Mouse (Mus musculus) liver, embryonic 16.5 days (tissue): ENCODE results near the gene Nhej1. TPM values are rescaled to one million over a fixed set of nuclear protein-coding genes. Genes with fewer than 3 reads are reported as not detected.

ENCODE experiments used
- ATAC-seq: fragments of 200-750 bp; cut with Nextera tagmentation; 2 replicates; pipeline ENCODE4 v1.8.0; 2017; ENCODE audit warnings: low read depth, mild to moderate bottlenecking, moderate number of reproducible peaks, moderate library complexity
- H3K27ac ChIP-seq: fragments of 300-500 bp; sonication (generic); 2 replicates; pipeline ENCODE4 v1.5.1; 2014; ENCODE audit warnings: mild to moderate bottlenecking, low read length
- H3K27me3 ChIP-seq: fragments of 300-500 bp; sonication (generic); 2 replicates; pipeline ENCODE4 v1.6.1; 2014; ENCODE audit warnings: low read depth, low read length, mixed read lengths; ENCODE audit not compliant: control insufficient read depth, insufficient read depth
- H3K36me3 ChIP-seq: fragments of 300-500 bp; sonication (generic); 2 replicates; pipeline ENCODE4 v1.6.1; 2014; ENCODE audit warnings: mild to moderate bottlenecking; ENCODE audit not compliant: control insufficient read depth, insufficient read depth
- H3K4me1 ChIP-seq: fragments of 300-500 bp; sonication (generic); 2 replicates; pipeline ENCODE4 v1.6.1; 2014; ENCODE audit warnings: low read depth, low read length, mixed read lengths; ENCODE audit not compliant: control insufficient read depth
- H3K4me2 ChIP-seq: fragments of 300-500 bp; sonication (generic); 2 replicates; pipeline ENCODE4 v1.6.1; 2014; ENCODE audit warnings: low read depth, low read length, mixed read lengths
- H3K4me3 ChIP-seq: fragments of 300-500 bp; sonication (generic); 2 replicates; pipeline ENCODE4 v1.5.1; 2014; ENCODE audit warnings: low read depth, mild to moderate bottlenecking, low read length
- H3K9ac ChIP-seq: fragments of 300-500 bp; sonication (generic); 2 replicates; pipeline ENCODE4 v1.6.1; 2014; ENCODE audit warnings: low read depth, low read length
- H3K9me3 ChIP-seq: fragments of 300-500 bp; sonication (generic); replicated peaks from 2 replicates; pipeline ENCODE4 v1.6.1; 2016; ENCODE audit warnings: low read length; ENCODE audit not compliant: control insufficient read depth
- WGBS: fragments of 180-500 bp; shearing (Covaris S2); extraction: QIAGEN DNeasy Blood & Tissue Kit; methylation state at CpG from one replicate; pipeline ENCODE4 v1.1.7; 2014; ENCODE audit not compliant: insufficient replicate concordance; 5-methylcytosine and 5-hydroxymethylcytosine counted together
- polyA plus RNA-seq: library from polyadenylated mRNA; unstranded; fragments of >200 nt; fragmentation: Nextera tagmentation; extraction: Ambion mirVana; gene quantifications from 2 replicates; pipeline ENCODE4 v1.2.1, GENCODE M21; 2015

Gene Nhej1
- polyA plus RNA-seq, 1 experiment from 2014 or later: 6.0 TPM

GRCm38 (mm10) chr1:74935402-74935801 lies 189.6 kb downstream of the Nhej1 start, which contains the start of gene Cfap65:
Gene Cfap65 (minus strand): TSS chr1:74935599.
- Histone ChIP-seq H3K9ac (no peak within 1 kb of the TSS), H3K4me3 (no peak within 1 kb of the TSS), H3K27ac (no peak within 1 kb of the TSS), H3K36me3 (no peaks in the 10 kb centered on the region), H3K27me3 (no peaks in the 10 kb centered on the region), H3K9me3 (no peaks in the 10 kb centered on the region), H3K4me1 (no peaks in the 10 kb centered on the region), H3K4me2 (no peak within 1 kb of the TSS)
- ATAC-seq: no peak
- whole genome bisulfite sequencing: under 1% methylated on average over 18 of the region's 18 CpGs

- H3K9me3 ChIP-seq: no peaks in the 10 kb centered on the region
- no peaks in the 10 kb centered on the region for H3K36me3 ChIP-seq
- H3K9ac ChIP-seq: no peak overlapping the region
- H3K4me2 ChIP-seq: no peak overlapping the region
- H3K27ac ChIP-seq: no peak overlapping the region
- no peak overlapping the region for H3K4me3 ChIP-seq
- 60% methylated on average over 9 of the region's 9 CpGs for WGBS
- no peaks in the 10 kb centered on the region for H3K4me1 ChIP-seq
- no peak for ATAC-seq
- no peaks in the 10 kb centered on the region for H3K27me3 ChIP-seq
Measured at GRCm38 (mm10) chr1:74927621-74928296, 197.2 kb downstream of the Nhej1 start.

- no peak for ATAC-seq
Measured at GRCm38 (mm10) chr1:74926721-74927120, 198.3 kb downstream of the Nhej1 start.

GRCm38 (mm10) chr1:74924464-74924863 lies 200.5 kb downstream of the Nhej1 start:
- no peaks in the 10 kb centered on the region for H3K9me3 ChIP-seq
- no peak overlapping the region for H3K9ac ChIP-seq
- no peaks in the 10 kb centered on the region for H3K36me3 ChIP-seq
- H3K4me2 ChIP-seq: no peak overlapping the region
- H3K27me3 ChIP-seq: no peaks in the 10 kb centered on the region
- ATAC-seq: no peak
- WGBS: 54% methylated on average over 4 of the region's 4 CpGs
- no peak overlapping the region for H3K4me3 ChIP-seq
- H3K4me1 ChIP-seq: no peaks in the 10 kb centered on the region
- no peak overlapping the region for H3K27ac ChIP-seq

More at GRCm38 (mm10) chr1:74926721-74927120, 198.3 kb downstream of the Nhej1 start:
- Histone ChIP-seq H3K9me3 (no peaks in the 10 kb centered on the region), H3K4me1 (no peaks in the 10 kb centered on the region), H3K4me3 (no peak overlapping the region), H3K4me2 (no peak overlapping the region), H3K27ac (no peak overlapping the region), H3K9ac (no peak overlapping the region), H3K36me3 (no peaks in the 10 kb centered on the region), H3K27me3 (no peaks in the 10 kb centered on the region)
- 33% methylated on average over 6 of the region's 6 CpGs for WGBS

Other genes with a start within 250 kb of the Nhej1 start
- not detected in 2 replicates for gene Fev, start 239.8 kb downstream of the Nhej1 start, polyA plus RNA-seq
- gene Cryba2, start 232.1 kb downstream of the Nhej1 start, polyA plus RNA-seq: not detected in 2 replicates
- not detected in 2 replicates for gene Cfap65, start 189.6 kb downstream of the Nhej1 start, polyA plus RNA-seq
- gene Ihh, start 173.5 kb downstream of the Nhej1 start, polyA plus RNA-seq: 2.6 and 4.0 TPM in 2 replicates
- gene Slc23a3, start 8.7 kb upstream of the Nhej1 start, polyA plus RNA-seq: 2.5 and 2.6 TPM in 2 replicates
- gene Cnppd1, start 17.5 kb upstream of the Nhej1 start, polyA plus RNA-seq: 46.2 and 51.1 TPM in 2 replicates
- gene Retreg2, start 17.6 kb upstream of the Nhej1 start, polyA plus RNA-seq: 47.7 and 52.7 TPM in 2 replicates
- gene Zfand2b, start 43.4 kb upstream of the Nhej1 start, polyA plus RNA-seq: 41.0 and 41.1 TPM in 2 replicates
- 55.5 and 56.5 TPM in 2 replicates for gene Abcb6, start 55.2 kb upstream of the Nhej1 start, polyA plus RNA-seq
- 9.2 and 12.0 TPM in 2 replicates for gene Ankzf1, start 67.0 kb upstream of the Nhej1 start, polyA plus RNA-seq
- gene Atg9a, start 67.0 kb upstream of the Nhej1 start, polyA plus RNA-seq: 26.5 and 28.5 TPM in 2 replicates
- 3.7 and 3.9 TPM in 2 replicates for gene Glb1l, start 85.6 kb upstream of the Nhej1 start, polyA plus RNA-seq
- 73.3 and 73.4 TPM in 2 replicates for gene Stk16, start 85.6 kb upstream of the Nhej1 start, polyA plus RNA-seq
- gene Tuba4a, start 94.7 kb upstream of the Nhej1 start, polyA plus RNA-seq: 336 and 355 TPM in 2 replicates
- gene A630095N17Rik, start 106.9 kb upstream of the Nhej1 start, polyA plus RNA-seq: 0.25 TPM in 1 of 2 replicates, not detected in the other
- gene Dnajb2, start 111.2 kb upstream of the Nhej1 start, polyA plus RNA-seq: 33.8 and 33.9 TPM in 2 replicates
- 0.04 and 0.11 TPM in 2 replicates for gene Ptprn, start 139.3 kb upstream of the Nhej1 start, polyA plus RNA-seq
- gene Resp18, start 153.2 kb upstream of the Nhej1 start, polyA plus RNA-seq: 0.15 TPM in 1 of 2 replicates, not detected in the other
- gene Dnpep, start 192.8 kb upstream of the Nhej1 start, polyA plus RNA-seq: 52.4 and 52.7 TPM in 2 replicates
- 7.2 and 13.9 TPM in 2 replicates for gene Des, start 235.1 kb upstream of the Nhej1 start, polyA plus RNA-seq